Mouse (Mus musculus) Patski (cell line): ENCODE results near the gene Nqo1. TPM values are rescaled to one million over a fixed set of nuclear protein-coding genes. Genes with fewer than 3 reads are reported as not detected.

Source experiments
- ATAC-seq: fragments of 100-300 bp; one replicate; pipeline ENCODE4 v1.8.0; 2021
- CTCF ChIA-PET: fragments of 350-600 bp; sonication (Branson Sonifier 250); formaldehyde crosslinking; loops from one replicate; lab custom pipeline; 2022; ENCODE audit warnings: inconsistent platforms; lab: Charles Lee
- POLR2A ChIA-PET: fragments of 350-600 bp; sonication (Branson Sonifier 250); formaldehyde crosslinking; loops from one replicate; lab custom pipeline; 2022; ENCODE audit warnings: antibody characterized with exemption, inconsistent platforms; lab: Charles Lee
- DNase-seq: peaks from one replicate; pipeline ENCODE4 v3.0.0-alpha.2; 2011; ENCODE audit warnings: low read depth, low spot score
- H3K27me3 ChIP-seq: fragments of 371-371 bp; one replicate; pipeline ENCODE4 v1.5.1; 2021
- CTCF ChIP-seq: fragments of 100-300 bp; IDR thresholded peaks from one replicate; pipeline ENCODE4 v1.5.1; 2021
- in situ Hi-C: fragments of 300-500 bp; cut with MboI; formaldehyde crosslinking; loops from 3 replicates; pipeline ENCODE4 v1.11.1; 2018; ENCODE audit warnings: low pct_unique_long_range_greater_than_20kb, mixed read lengths
- polyA plus RNA-seq: library from polyadenylated mRNA; unstranded; gene quantifications from one replicate; pipeline ENCODE4 v1.2.3, GENCODE M21; 2021

Nqo1 gene
- polyA plus RNA-seq, 1 experiment from 2014 or later: 1.0 TPM

DNA sequence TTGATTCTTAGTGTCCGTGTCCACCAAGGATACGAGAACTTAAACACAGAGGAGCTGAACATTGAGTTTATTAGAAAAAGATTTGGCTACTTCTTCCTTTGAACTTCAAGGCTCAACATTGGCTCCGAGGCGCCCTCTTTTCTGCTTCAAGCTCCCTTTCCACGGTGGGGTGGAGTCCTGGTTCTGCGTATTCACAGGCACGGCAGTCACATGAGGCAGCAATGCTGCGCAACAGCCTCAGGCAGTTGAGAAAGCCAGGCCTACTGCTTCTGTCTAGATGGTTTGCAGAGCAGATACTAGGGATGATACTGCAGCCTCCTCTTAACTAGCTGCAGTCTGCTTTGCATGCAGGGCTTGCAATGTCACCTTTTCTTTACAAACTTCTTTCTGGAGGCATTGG, 9.5 kb upstream of the Nqo1 start:
- no peak for TF ChIP-seq CTCF
- in situ Hi-C loops: no loop called here
- H3K27me3 ChIP-seq: no peaks in the 10 kb centered on the region
- ChIA-PET POLR2A (interaction anchor here (2.0 kb wide), 1 partner anchor 12 kb away, joined by 8 read pairs; the partner anchor contains the start of gene Nob1), CTCF (interaction anchor here (2.0 to 2.5 kb wide), 2 partner anchors 10 to 11 kb away, joined by 6 to 7 read pairs; no protein-coding TSS in a partner anchor)
- ATAC-seq (no peak), DNase-seq (no peak)

DNA sequence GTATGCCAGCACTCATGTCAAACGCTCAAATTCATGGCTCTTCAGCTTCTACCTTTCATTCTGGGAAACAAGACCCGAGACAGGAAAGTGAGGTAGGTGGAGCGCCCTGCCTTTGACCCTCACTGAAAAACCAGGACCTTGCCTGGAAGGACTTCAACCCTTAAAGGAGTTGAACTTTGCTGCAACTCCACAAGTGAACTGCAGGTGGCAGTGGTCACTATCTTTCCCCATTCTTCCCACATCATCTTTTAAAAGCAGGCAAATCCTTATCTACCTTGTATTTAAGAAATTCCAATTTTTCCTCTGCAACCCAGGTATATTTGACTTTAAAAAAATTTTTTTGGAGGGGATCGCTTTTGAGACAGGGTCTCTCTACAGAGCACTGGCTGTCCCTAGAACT, 8.4 kb upstream of the Nqo1 start:
- CTCF ChIA-PET: interaction anchor here (2.0 to 2.5 kb wide), 2 partner anchors 10 to 11 kb away, joined by 6 to 7 read pairs; no protein-coding TSS in a partner anchor
- POLR2A ChIA-PET: no interaction called here
- no peak for TF ChIP-seq CTCF
- no peaks in the 10 kb centered on the region for H3K27me3 ChIP-seq
- in situ Hi-C loops: no loop called here
- no peak for ATAC-seq
- no peak for DNase-seq

GRCm38 (mm10) chr8:107405935-107406334, 2.9 kb upstream of the Nqo1 start:
- no peak for ATAC-seq
- POLR2A ChIA-PET: no interaction called here
- TF ChIP-seq CTCF: no peak
- no peaks in the 10 kb centered on the region for H3K27me3 ChIP-seq
- DNase-seq: no peak
- in situ Hi-C loops: no loop called here
- CTCF ChIA-PET: interaction anchor here (0.8 to 1.9 kb wide), 3 partner anchors 12 to 19 kb away, joined by 3 to 6 read pairs (median 6); no protein-coding TSS in a partner anchor

GRCm38 (mm10) chr8:107404057-107404456, 1.1 kb upstream of the Nqo1 start:
- POLR2A ChIA-PET: no interaction called here
- DNase-seq (no peak), ATAC-seq (no peak)
- TF ChIP-seq CTCF: no peak
- no peaks in the 10 kb centered on the region for H3K27me3 ChIP-seq
- in situ Hi-C loops: no loop called here
- CTCF ChIA-PET: interaction anchor here (1.2 to 1.9 kb wide), 3 partner anchors 10 to 18 kb away, joined by 3 to 6 read pairs (median 6); no protein-coding TSS in a partner anchor

DNA sequence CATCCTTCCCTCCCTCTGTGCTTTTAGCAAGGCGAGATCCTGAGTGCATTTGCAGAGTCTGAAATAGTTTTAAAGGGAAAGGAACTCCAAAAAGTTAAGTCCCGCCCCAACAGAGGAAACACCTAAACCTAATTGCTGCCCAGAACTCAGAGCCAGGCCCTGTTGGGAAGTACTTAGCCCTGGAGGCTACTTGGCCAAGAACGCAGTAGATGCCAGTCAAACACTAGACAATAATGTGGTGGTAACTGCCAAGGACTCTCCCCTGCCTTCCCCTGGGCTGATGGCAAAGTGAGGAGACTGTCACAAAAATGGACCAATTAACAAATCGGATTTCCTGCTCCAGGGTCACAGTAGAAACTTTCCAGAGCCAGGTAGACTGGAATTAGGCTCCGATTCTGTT, 1.1 kb downstream of the Nqo1 start:
- no peaks in the 10 kb centered on the region for H3K27me3 ChIP-seq
- in situ Hi-C loops: no loop called here
- ATAC-seq (no peak), DNase-seq (no peak)
- POLR2A ChIA-PET: no interaction called here
- CTCF ChIA-PET: interaction anchor here (0.9 to 2.2 kb wide), 3 partner anchors 10 to 13 kb away, joined by 3 to 6 read pairs (median 4); no protein-coding TSS in a partner anchor
- TF ChIP-seq CTCF: no peak

DNA sequence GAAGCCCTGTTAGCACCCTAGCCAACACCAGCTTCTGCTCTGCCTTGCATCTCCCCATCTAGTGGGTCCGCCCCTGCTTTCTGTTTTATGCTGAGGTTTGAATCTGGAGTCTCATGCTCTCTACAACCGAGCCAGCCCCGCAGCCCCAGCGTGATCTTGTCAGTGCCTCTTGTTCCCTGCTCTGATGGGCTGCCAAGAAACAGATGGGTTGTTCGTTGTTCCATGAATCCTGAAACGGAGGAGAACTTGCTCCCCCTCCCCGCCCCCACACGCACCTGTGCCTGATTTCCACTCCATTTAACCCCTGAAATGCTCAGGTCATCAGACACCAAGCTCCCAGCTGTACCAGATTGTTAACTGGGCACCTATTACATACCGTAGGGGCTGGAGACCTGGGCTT, 3.5 kb downstream of the Nqo1 start:
- ChIA-PET POLR2A (no interaction called here), CTCF (interaction anchor here (2.7 kb wide), 1 partner anchor 13 kb away, joined by 6 read pairs; no protein-coding TSS in a partner anchor)
- no peak for ATAC-seq
- no peaks in the 10 kb centered on the region for H3K27me3 ChIP-seq
- no peak for DNase-seq
- no peak for TF ChIP-seq CTCF
- in situ Hi-C loops: no loop called here

DNA sequence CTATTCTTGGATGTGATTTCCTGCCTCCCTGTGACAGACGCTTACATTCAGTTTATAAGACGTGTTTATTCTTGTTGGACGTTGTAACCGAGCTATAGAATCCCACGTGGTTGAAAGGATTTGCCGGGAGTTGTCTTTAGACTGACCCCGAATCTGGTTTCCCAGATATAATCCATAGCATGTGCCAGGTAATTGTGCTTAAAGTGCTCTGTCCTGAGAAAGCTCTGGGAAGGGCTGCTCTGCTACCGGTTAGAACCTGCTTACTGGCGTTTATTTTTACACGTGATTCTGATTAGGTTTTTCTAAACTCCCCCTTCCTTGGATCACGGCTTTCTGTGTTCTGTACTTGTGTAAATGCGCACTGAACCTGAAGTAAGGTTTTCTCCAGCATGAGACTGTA, 5.3 kb downstream of the Nqo1 start:
- POLR2A ChIA-PET: no interaction called here
- TF ChIP-seq CTCF: no peak
- ATAC-seq (no peak), DNase-seq (no peak)
- CTCF ChIA-PET: no interaction called here
- in situ Hi-C loops: no loop called here
- H3K27me3 ChIP-seq: no peaks in the 10 kb centered on the region

GRCm38 (mm10) chr8:107396106-107396670, 6.8 kb downstream of the Nqo1 start:
- in situ Hi-C loops: no loop called here
- CTCF ChIA-PET: no interaction called here
- POLR2A ChIA-PET: no interaction called here
- ATAC-seq: no peak
- TF ChIP-seq CTCF: no peak
- H3K27me3 ChIP-seq: no peaks in the 10 kb centered on the region
- no peak for DNase-seq

- no peaks in the 10 kb centered on the region for H3K27me3 ChIP-seq
- CTCF ChIA-PET: interaction anchor here (0.9 to 2.2 kb wide), 2 partner anchors 9 to 26 kb away, joined by 3 to 6 read pairs; no protein-coding TSS in a partner anchor
- TF ChIP-seq CTCF: no peak
- in situ Hi-C loops: no loop called here
- no peak for DNase-seq
- no peak for ATAC-seq
- POLR2A ChIA-PET: no interaction called here
Observed at GRCm38 (mm10) chr8:107395397-107395796, 7.6 kb downstream of the Nqo1 start.

- ATAC-seq: no peak
- H3K27me3 ChIP-seq: no peaks in the 10 kb centered on the region
- ChIA-PET CTCF (no interaction called here), POLR2A (no interaction called here)
- in situ Hi-C loops: no loop called here
- DNase-seq: no peak
- TF ChIP-seq CTCF: no peak
Observed at GRCm38 (mm10) chr8:107391136-107391516, 11.9 kb downstream of the Nqo1 start.

DNA sequence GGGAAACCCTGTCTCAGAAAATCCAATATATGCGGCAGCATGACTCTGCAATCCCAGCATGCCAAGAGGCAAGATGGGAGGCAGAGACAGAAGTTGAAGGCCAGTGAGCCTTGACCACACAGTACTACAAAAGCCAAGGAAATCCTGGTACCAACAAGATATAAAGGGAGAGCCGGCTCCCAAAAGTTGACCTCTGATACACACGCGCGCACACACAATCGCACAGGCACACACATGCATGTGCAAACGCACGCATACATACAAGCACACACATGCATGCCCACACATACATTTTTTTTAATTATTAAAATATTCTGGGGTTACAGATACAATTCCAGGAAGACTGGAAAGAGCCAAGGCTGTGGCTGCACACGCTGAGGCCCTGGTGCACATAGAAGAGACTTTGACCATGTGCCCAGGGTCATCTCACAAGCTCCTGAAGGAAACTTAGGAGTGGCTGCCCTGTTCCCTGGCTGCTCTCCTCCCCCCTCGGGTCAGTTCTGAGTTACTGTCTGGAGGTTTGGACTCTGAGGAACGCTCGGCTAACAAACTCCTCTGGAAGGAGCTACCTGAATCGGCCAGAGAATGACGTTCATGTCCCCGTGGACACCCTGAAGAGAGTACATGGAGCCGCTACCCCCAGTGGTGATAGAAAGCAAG, 12.4 kb downstream of the Nqo1 start:
- in situ Hi-C loops: no loop called here
- DNase-seq (no peak), ATAC-seq (no peak)
- POLR2A ChIA-PET: no interaction called here
- CTCF ChIA-PET: interaction anchor here (0.8 to 1.2 kb wide), 2 partner anchors 12 to 17 kb away, joined by 3 to 4 read pairs; partner anchors contain the start of gene Nqo1
- no peaks in the 10 kb centered on the region for H3K27me3 ChIP-seq
- no peak for TF ChIP-seq CTCF
